Mouse (Mus musculus) hindbrain, embryonic 11.5 days (tissue): ENCODE results near the gene Wdpcp. TPM values are rescaled to one million over a fixed set of nuclear protein-coding genes. Genes with fewer than 3 reads are reported as not detected.

Experiments used
- ATAC-seq: fragments of 200-750 bp; cut with Nextera tagmentation; 2 replicates; pipeline ENCODE4 v1.8.0; 2017; ENCODE audit warnings: mild to moderate bottlenecking, moderate TSS enrichment, moderate library complexity; ENCODE audit not compliant: low FRiP score
- DNase-seq: peaks from one replicate; pipeline ENCODE4 v3.0.0-alpha.2; 2015; ENCODE audit warnings: low spot score
- H3K27ac ChIP-seq: fragments of 300-500 bp; sonication (generic); 2 replicates; pipeline ENCODE4 v1.5.1; 2014; ENCODE audit warnings: mild to moderate bottlenecking, low read depth, low read length
- H3K27me3 ChIP-seq: fragments of 300-500 bp; sonication (generic); 2 replicates; pipeline ENCODE4 v1.6.1; 2014; ENCODE audit warnings: mild to moderate bottlenecking, low read length, moderate library complexity, mixed read lengths; ENCODE audit not compliant: control insufficient read depth, insufficient read depth
- H3K36me3 ChIP-seq: fragments of 300-500 bp; sonication (generic); 2 replicates; pipeline ENCODE4 v1.6.1; 2014; ENCODE audit warnings: mild to moderate bottlenecking, low read length, moderate library complexity, mixed read lengths; ENCODE audit not compliant: control insufficient read depth, insufficient read depth
- H3K4me1 ChIP-seq: fragments of 300-500 bp; sonication (generic); replicated peaks from 2 replicates; pipeline ENCODE4 v1.6.1; 2014; ENCODE audit warnings: low read length, mixed read lengths; ENCODE audit not compliant: control insufficient read depth, insufficient read depth
- H3K4me2 ChIP-seq: fragments of 300-500 bp; sonication (generic); replicated peaks from 2 replicates; pipeline ENCODE4 v1.6.1; 2014; ENCODE audit warnings: mild to moderate bottlenecking, low read depth, low read length
- H3K4me3 ChIP-seq: fragments of 300-500 bp; sonication (generic); 2 replicates; pipeline ENCODE4 v1.5.1; 2014; ENCODE audit warnings: low read depth, low read length
- H3K9ac ChIP-seq: fragments of 300-500 bp; sonication (generic); 2 replicates; pipeline ENCODE4 v1.6.1; 2014; ENCODE audit warnings: low read depth, low read length
- H3K9me3 ChIP-seq: fragments of 300-500 bp; sonication (generic); 2 replicates; pipeline ENCODE4 v1.6.1; 2016; ENCODE audit warnings: low read length; ENCODE audit not compliant: control insufficient read depth
- WGBS: fragments of 180-500 bp; shearing (Covaris S2); extraction: QIAGEN DNeasy Blood & Tissue Kit; methylation state at CpG from one replicate; pipeline ENCODE4 v1.1.7; 2014; 5-methylcytosine and 5-hydroxymethylcytosine counted together
- polyA plus RNA-seq: library from polyadenylated mRNA; unstranded; fragments of >200 nt; fragmentation: Nextera tagmentation; extraction: Ambion mirVana; gene quantifications from 2 replicates; pipeline ENCODE4 v1.2.1, GENCODE M21; 2014

Gene Wdpcp
- polyA plus RNA-seq, 1 experiment from 2014 or later: 13.8 TPM

DNA sequence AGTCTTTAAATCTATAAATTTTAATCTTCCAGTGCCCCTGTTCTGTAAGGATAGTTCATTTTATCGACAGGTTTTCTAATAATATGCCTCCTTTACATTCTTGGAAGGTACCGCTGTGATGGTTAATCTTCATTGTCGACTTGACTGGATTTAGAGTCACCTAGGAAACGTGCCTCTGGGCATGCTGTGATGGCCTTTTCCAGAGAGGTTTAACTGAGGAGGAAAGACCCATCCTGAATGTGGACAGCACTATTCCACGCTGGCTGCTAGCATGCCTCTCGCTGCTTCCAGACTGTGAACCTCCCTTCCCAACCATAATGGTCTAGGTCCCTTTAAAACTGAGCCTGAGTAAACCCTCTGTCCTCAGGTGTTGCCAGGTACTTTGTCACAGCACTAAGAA is 163.2 kb downstream of the Wdpcp start:
- H3K36me3 ChIP-seq: no peaks in the 10 kb centered on the region
- no peaks in the 10 kb centered on the region for H3K9me3 ChIP-seq
- 68% methylated on average over 6 of the region's 6 CpGs for WGBS
- no peak overlapping the region for H3K9ac ChIP-seq
- H3K27me3 ChIP-seq: no peaks in the 10 kb centered on the region
- no peak for ATAC-seq
- DNase-seq: no peak
- H3K27ac ChIP-seq: no peak overlapping the region
- no peak overlapping the region for H3K4me2 ChIP-seq
- no peaks in the 10 kb centered on the region for H3K4me1 ChIP-seq
- no peak overlapping the region for H3K4me3 ChIP-seq

DNA sequence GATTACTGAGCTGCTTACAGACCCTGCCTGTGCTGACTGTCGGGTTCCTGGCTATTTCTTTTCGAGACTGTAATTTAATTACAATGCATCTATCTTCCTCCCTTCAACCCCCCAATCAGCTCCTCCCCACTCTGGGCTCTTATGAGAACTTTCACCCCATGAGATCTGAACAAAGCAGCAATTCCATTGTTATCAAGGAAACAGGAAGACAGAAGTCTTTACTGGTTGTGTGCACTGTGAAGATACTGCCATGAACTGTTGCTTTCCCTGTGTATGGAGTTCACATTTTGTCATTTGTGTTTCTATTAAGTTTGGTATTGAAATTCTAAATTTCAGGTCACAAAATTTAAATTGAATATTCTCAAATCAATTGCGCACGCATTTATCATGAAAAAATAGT is 177.5 kb downstream of the Wdpcp start:
- no peaks in the 10 kb centered on the region for H3K9me3 ChIP-seq
- H3K4me1 ChIP-seq: no peaks in the 10 kb centered on the region
- no peaks in the 10 kb centered on the region for H3K36me3 ChIP-seq
- no peak overlapping the region for H3K9ac ChIP-seq
- H3K27me3 ChIP-seq: no peaks in the 10 kb centered on the region
- H3K4me3 ChIP-seq: no peak overlapping the region
- DNase-seq (no peak), ATAC-seq (no peak)
- H3K4me2 ChIP-seq: no peak overlapping the region
- WGBS: 68% methylated on average over 4 of the region's 4 CpGs
- no peak overlapping the region for H3K27ac ChIP-seq

DNA sequence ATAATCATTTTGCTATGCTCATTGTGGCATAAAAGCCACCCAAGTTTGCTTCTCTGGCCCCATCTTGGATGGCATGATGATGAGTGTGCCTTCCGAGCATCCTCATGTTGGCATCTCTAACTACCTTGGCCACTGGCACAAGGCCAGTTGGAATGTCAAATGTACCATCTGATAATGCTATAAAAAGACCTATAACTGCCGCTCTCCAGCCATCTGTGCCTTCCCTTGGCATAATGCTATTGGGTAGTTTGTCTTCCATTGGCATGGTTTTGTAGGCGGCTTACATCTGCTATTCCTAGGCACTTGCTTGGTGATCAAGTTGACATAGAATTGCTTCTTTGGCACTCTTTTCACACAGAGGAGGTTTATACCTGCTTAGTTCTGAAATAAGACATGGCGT is 191.2 kb downstream of the Wdpcp start:
- H3K4me2 ChIP-seq: no peak overlapping the region
- 92% methylated on average over 4 of the region's 4 CpGs for WGBS
- ATAC-seq: no peak

DNA sequence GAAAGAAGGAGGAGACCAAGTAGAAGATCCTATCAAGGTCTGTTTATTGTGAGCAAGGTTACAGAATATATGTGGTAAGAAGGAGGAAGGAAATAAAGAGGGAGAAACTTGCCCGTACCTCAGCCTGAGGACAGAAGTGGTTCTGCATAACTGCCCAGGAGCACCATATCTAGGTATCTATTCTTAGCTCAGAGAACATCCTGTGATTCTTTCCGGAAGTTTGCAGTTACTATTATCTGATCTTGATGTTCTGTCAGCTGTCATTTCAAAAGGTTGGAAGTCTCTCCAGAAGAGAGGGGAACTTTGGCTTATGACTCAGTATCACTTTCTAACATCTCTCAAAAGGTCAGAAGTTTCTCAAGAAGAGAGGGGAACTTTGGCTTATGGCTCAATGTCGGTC is 216.8 kb downstream of the Wdpcp start:
- no peak for DNase-seq
- no peak for ATAC-seq
- H3K4me1 ChIP-seq: no peaks in the 10 kb centered on the region
- H3K4me2 ChIP-seq: no peak overlapping the region
- H3K27me3 ChIP-seq: no peaks in the 10 kb centered on the region
- WGBS: 93% methylated on average over 3 of the region's 3 CpGs
- H3K9ac ChIP-seq: no peak overlapping the region
- H3K4me3 ChIP-seq: no peak overlapping the region
- H3K9me3 ChIP-seq: no peaks in the 10 kb centered on the region
- H3K27ac ChIP-seq: no peak overlapping the region
- H3K36me3 ChIP-seq: no peaks in the 10 kb centered on the region

More for the DNA sequence above, 191.2 kb downstream of the Wdpcp start:
- Histone ChIP-seq H3K9ac (no peak overlapping the region), H3K9me3 (no peaks in the 10 kb centered on the region), H3K4me3 (no peak overlapping the region), H3K27me3 (no peaks in the 10 kb centered on the region), H3K27ac (no peak overlapping the region), H3K36me3 (no peaks in the 10 kb centered on the region), H3K4me1 (no peaks in the 10 kb centered on the region)
- no peak for DNase-seq

DNA sequence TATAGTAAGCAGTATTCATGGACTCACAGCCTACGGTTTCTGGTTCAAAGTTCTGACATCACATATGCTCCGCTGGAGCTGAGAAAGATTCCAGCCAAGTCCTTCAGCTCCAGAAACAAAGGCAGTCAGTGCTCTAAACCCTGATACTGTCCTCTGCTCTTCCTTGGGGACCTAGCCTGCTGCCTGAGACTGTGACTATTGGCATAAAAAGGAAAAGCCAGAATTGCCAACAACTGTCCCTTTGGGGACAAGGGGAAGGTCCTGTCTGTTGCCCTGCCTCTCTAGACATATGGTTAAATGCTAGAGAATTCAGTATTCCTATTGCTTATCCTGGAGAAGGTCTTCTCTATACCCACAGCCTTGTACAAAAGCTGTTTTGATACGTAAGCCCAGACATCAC is 252.9 kb downstream of the Wdpcp start:
- Histone ChIP-seq H3K4me3 (no peak overlapping the region), H3K36me3 (no peaks in the 10 kb centered on the region), H3K4me1 (no peaks in the 10 kb centered on the region), H3K9me3 (no peaks in the 10 kb centered on the region), H3K9ac (no peak overlapping the region), H3K27ac (no peak overlapping the region), H3K4me2 (no peak overlapping the region), H3K27me3 (no peaks in the 10 kb centered on the region)
- ATAC-seq: no peak
- 97% methylated on average over 3 of the region's 3 CpGs for WGBS
- DNase-seq: no peak

DNA sequence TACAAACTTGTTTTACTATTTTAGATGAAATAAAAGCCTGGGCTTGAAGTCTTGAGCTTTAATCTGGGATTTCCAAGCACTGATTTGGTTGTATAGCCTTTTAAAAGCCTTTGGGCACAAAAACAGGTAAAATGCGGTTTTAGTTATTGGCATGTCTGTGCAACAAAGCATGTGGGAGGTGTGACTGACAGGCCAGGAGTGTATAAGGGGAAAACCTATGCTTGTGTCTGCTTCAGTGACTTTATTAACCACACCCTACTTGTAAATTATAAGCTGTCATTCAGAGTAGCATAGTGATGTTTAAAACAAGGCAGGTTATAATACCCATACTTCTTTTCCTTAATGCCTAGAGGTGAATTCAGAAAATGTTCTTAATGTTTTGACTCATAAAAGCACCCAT is 254.5 kb downstream of the Wdpcp start:
- H3K4me1 ChIP-seq: no peaks in the 10 kb centered on the region
- no peak overlapping the region for H3K4me2 ChIP-seq
- WGBS: 81% methylated on average over 1 of the region's 1 CpGs
- ATAC-seq: no peak
- H3K4me3 ChIP-seq: no peak overlapping the region
- H3K9ac ChIP-seq: no peak overlapping the region
- no peak overlapping the region for H3K27ac ChIP-seq
- H3K27me3 ChIP-seq: no peaks in the 10 kb centered on the region
- no peak for DNase-seq
- no peaks in the 10 kb centered on the region for H3K36me3 ChIP-seq
- H3K9me3 ChIP-seq: no peaks in the 10 kb centered on the region

DNA sequence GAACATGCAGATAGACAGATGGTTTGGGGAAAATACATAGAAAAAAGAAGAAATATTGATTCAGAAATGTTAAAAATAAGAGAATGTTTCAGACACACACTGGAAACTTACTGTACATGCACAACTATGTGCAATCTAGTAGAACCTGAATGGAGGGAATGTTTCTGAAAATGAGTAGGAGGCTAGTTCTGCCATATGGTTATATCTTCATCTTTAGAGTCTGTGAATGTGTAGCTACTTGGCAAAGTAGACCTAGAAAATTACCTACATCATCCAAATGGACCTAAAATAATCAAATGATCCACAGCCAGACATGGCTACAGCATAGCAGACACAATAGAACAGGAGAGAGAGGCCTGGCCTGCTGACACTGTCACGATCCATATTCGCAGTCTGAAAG is 275.0 kb downstream of the Wdpcp start:
- DNase-seq (no peak), ATAC-seq (no peak)
- Histone ChIP-seq H3K4me3 (no peak overlapping the region), H3K9me3 (no peaks in the 10 kb centered on the region), H3K36me3 (no peaks in the 10 kb centered on the region), H3K9ac (no peak overlapping the region), H3K27ac (no peak overlapping the region), H3K4me1 (no peaks in the 10 kb centered on the region), H3K4me2 (no peak overlapping the region), H3K27me3 (no peaks in the 10 kb centered on the region)
- 94% methylated on average over 2 of the region's 2 CpGs for WGBS

DNA sequence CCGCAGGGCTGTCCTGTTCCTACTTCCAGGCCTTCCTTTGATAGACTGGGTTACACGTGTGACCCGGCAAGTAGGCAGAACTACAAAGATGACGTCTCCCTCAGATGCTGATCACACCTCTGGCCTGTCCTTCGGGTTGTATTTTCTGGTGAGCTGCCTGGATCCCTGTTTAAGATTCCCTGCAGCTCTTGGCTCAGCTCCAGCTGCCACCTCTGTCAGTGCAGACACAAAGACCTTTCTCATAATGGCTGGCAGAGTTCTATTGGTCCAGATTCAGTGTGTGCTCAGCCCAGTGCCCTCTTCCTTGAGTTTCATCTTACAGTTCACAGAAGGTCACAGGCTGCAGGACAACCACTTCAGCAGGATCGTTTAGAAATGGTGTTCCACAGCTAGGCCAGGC is 292.0 kb downstream of the Wdpcp start:
- Histone ChIP-seq H3K36me3 (no peaks in the 10 kb centered on the region), H3K9ac (no peak overlapping the region), H3K9me3 (no peaks in the 10 kb centered on the region), H3K4me3 (no peak overlapping the region), H3K27ac (no peak overlapping the region), H3K4me2 (no peak overlapping the region), H3K4me1 (no peaks in the 10 kb centered on the region), H3K27me3 (no peaks in the 10 kb centered on the region)
- 49% methylated on average over 6 of the region's 6 CpGs for WGBS
- DNase-seq: peak; percentile 41
- ATAC-seq: peak; percentile 76

DNA sequence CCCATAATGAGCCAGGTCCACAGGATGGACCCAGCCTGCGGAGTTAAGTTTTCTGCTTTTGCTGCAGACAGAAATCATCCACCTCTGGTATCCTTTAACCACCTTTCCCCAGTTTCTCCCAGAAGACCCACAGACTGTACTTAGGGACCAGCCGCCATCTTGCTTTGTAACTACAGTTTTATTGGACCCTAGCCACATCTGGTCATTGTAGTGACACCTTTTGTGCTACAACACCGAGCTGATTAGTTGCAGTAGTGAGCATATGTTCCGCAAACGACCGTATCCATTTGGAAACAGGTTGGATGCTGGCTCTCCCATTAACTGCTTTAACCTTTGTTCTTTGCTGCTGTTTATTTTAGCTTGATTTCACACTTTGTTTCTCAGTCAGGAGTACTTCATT is 292.5 kb downstream of the Wdpcp start:
- DNase-seq (no peak), ATAC-seq (peak; percentile 56)
- Histone ChIP-seq H3K36me3 (no peaks in the 10 kb centered on the region), H3K4me2 (no peak overlapping the region), H3K27me3 (no peaks in the 10 kb centered on the region), H3K9ac (no peak overlapping the region), H3K4me1 (no peaks in the 10 kb centered on the region), H3K4me3 (no peak overlapping the region), H3K27ac (no peak overlapping the region), H3K9me3 (no peaks in the 10 kb centered on the region)
- WGBS: 72% methylated on average over 6 of the region's 6 CpGs
